Mouse (Mus musculus) midbrain, embryonic 11.5 days (tissue): ENCODE measurements around the gene Sgcd. TPM values are rescaled to one million over a fixed set of nuclear protein-coding genes. Genes with fewer than 3 reads are reported as not detected.

Experiments
- ATAC-seq: fragments of 200-750 bp; cut with Nextera tagmentation; 2 replicates; pipeline ENCODE4 v1.8.0; 2017; ENCODE audit warnings: moderate TSS enrichment, moderate library complexity; ENCODE audit not compliant: low FRiP score
- DNase-seq: peaks from one replicate; pipeline ENCODE4 v3.0.0; 2015; ENCODE audit warnings: low spot score; ENCODE audit errors: missing footprints
- H3K27ac ChIP-seq: fragments of 300-500 bp; sonication (generic); 2 replicates; pipeline ENCODE4 v1.5.1; 2014; ENCODE audit warnings: low read depth, low read length
- H3K27me3 ChIP-seq: fragments of 300-500 bp; sonication (generic); 2 replicates; pipeline ENCODE4 v1.6.1; 2014; ENCODE audit warnings: mild to moderate bottlenecking, low read length, moderate library complexity, mixed read lengths; ENCODE audit not compliant: control insufficient read depth, insufficient read depth
- H3K36me3 ChIP-seq: fragments of 300-500 bp; sonication (generic); 2 replicates; pipeline ENCODE4 v1.6.1; 2014; ENCODE audit warnings: mild to moderate bottlenecking, low read length, moderate library complexity, mixed read lengths; ENCODE audit not compliant: control insufficient read depth, insufficient read depth
- H3K4me1 ChIP-seq: fragments of 300-500 bp; sonication (generic); 2 replicates; pipeline ENCODE4 v1.6.1; 2014; ENCODE audit warnings: low read length; ENCODE audit not compliant: control insufficient read depth, insufficient read depth
- H3K4me2 ChIP-seq: fragments of 300-500 bp; sonication (generic); 2 replicates; pipeline ENCODE4 v1.6.1; 2014; ENCODE audit warnings: mild to moderate bottlenecking, moderate library complexity
- H3K4me3 ChIP-seq: fragments of 300-500 bp; sonication (generic); 2 replicates; pipeline ENCODE4 v1.5.1; 2014; ENCODE audit warnings: low read depth, low read length
- H3K9ac ChIP-seq: fragments of 300-500 bp; sonication (generic); 2 replicates; pipeline ENCODE4 v1.6.1; 2014; ENCODE audit warnings: low read length
- H3K9me3 ChIP-seq: fragments of 300-500 bp; sonication (generic); 2 replicates; pipeline ENCODE4 v1.6.1; 2016; ENCODE audit warnings: low read length; ENCODE audit not compliant: control insufficient read depth
- WGBS: fragments of 180-500 bp; shearing (Covaris S2); extraction: QIAGEN DNeasy Blood & Tissue Kit; methylation state at CpG from one replicate; pipeline ENCODE4 v1.1.7; 2014; 5-methylcytosine and 5-hydroxymethylcytosine counted together
- polyA plus RNA-seq: library from polyadenylated mRNA; unstranded; fragments of >200 nt; fragmentation: Nextera tagmentation; extraction: Ambion mirVana; gene quantifications from 2 replicates; pipeline ENCODE4 v1.2.1, GENCODE M21; 2014

Gene Sgcd
- polyA plus RNA-seq, 1 experiment from 2014 or later = 1.4 TPM

- H3K4me3 ChIP-seq = no peak overlapping the region
- no peak overlapping the region for H3K27ac ChIP-seq
- H3K9me3 ChIP-seq = no peaks in the 10 kb centered on the region
- 87% methylated on average over 5 of the region's 5 CpGs for WGBS
- no peak overlapping the region for H3K9ac ChIP-seq
- ATAC-seq = no peak
- no peaks in the 10 kb centered on the region for H3K4me1 ChIP-seq
- no peaks in the 10 kb centered on the region for H3K36me3 ChIP-seq
- H3K27me3 ChIP-seq = no peaks in the 10 kb centered on the region
- H3K4me2 ChIP-seq = no peak overlapping the region
- DNase-seq = no peak
Measured at GRCm38 (mm10) chr11:47032318-47032717, 956.5 kb downstream of the Sgcd start.

DNA sequence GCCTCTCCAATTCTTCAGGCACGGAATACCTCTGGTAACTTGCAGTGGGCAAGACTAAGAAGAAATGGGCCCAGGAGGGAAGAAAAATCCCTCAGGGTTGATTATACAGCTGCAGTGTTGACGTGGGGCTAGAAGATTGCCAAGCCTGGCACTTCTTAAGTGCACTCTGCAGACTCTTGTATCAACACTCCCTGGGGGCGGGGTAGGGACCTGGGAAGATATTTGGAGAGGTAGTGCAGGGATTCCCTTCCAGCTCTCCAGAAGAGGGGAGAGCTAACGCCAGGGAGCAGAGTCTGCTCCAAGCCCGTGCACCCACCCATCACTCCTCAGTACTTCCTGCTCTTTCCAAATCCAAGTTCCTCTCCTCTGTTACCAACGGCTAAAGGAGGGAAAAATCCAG is 967.9 kb downstream of the Sgcd start:
- ATAC-seq (no peak), DNase-seq (no peak)
- 63% methylated on average over 6 of the region's 6 CpGs for WGBS
- Histone ChIP-seq H3K9me3 (no peaks in the 10 kb centered on the region), H3K4me1 (no peaks in the 10 kb centered on the region), H3K4me2 (no peak overlapping the region), H3K9ac (no peak overlapping the region), H3K4me3 (no peak overlapping the region), H3K27me3 (no peaks in the 10 kb centered on the region), H3K27ac (no peak overlapping the region), H3K36me3 (no peaks in the 10 kb centered on the region)

GRCm38 (mm10) chr11:47018139-47018538 is 970.6 kb downstream of the Sgcd start:
- DNase-seq = no peak
- WGBS = 40% methylated on average over 2 of the region's 2 CpGs

DNA sequence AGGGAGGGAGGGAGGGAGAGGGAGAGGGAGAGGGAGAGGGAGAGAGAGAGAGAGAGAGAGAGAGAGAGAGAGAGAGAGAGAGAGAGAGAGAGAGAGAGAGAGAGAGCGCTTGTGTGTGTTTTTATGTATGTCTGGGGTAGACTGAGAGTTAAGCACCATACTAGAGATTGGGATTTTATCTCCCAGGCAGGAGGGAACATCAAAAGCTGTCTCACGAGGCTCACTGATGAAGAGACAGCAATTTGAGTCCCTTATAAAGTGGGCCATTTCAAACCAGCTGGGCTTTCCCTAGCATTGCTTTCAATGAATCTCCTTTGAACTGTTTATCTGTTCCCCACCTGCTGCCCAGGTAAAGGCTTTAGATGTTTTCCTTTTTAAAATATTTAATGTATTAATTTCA is 973.1 kb downstream of the Sgcd start:
- no peaks in the 10 kb centered on the region for H3K9me3 ChIP-seq
- H3K36me3 ChIP-seq = no peaks in the 10 kb centered on the region
- no peak overlapping the region for H3K27ac ChIP-seq
- H3K4me1 ChIP-seq = no peaks in the 10 kb centered on the region
- no peak overlapping the region for H3K4me2 ChIP-seq
- no peak overlapping the region for H3K9ac ChIP-seq
- DNase-seq (no peak), ATAC-seq (no peak)
- H3K27me3 ChIP-seq = no peaks in the 10 kb centered on the region
- 80% methylated on average over 2 of the region's 2 CpGs for WGBS
- H3K4me3 ChIP-seq = no peak overlapping the region

More at GRCm38 (mm10) chr11:47018139-47018538, 970.6 kb downstream of the Sgcd start:
- Histone ChIP-seq H3K9me3 (no peaks in the 10 kb centered on the region), H3K9ac (no peak overlapping the region), H3K27ac (no peak overlapping the region), H3K4me3 (no peak overlapping the region), H3K4me1 (no peaks in the 10 kb centered on the region), H3K36me3 (no peaks in the 10 kb centered on the region), H3K4me2 (no peak overlapping the region), H3K27me3 (no peaks in the 10 kb centered on the region)
- no peak for ATAC-seq

GRCm38 (mm10) chr11:47014278-47014677 is 974.5 kb downstream of the Sgcd start:
- Histone ChIP-seq H3K27ac (no peak overlapping the region), H3K36me3 (no peaks in the 10 kb centered on the region), H3K27me3 (no peaks in the 10 kb centered on the region), H3K9me3 (no peaks in the 10 kb centered on the region), H3K9ac (no peak overlapping the region), H3K4me2 (no peak overlapping the region), H3K4me3 (no peak overlapping the region), H3K4me1 (no peaks in the 10 kb centered on the region)
- no peak for DNase-seq
- no peak for ATAC-seq

- DNase-seq (no peak), ATAC-seq (no peak)
- Histone ChIP-seq H3K9ac (no peak overlapping the region), H3K27me3 (no peaks in the 10 kb centered on the region), H3K36me3 (no peaks in the 10 kb centered on the region), H3K4me2 (no peak overlapping the region), H3K4me3 (no peak overlapping the region), H3K9me3 (no peaks in the 10 kb centered on the region), H3K27ac (no peak overlapping the region), H3K4me1 (no peaks in the 10 kb centered on the region)
Measured at GRCm38 (mm10) chr11:47010166-47010565, 978.6 kb downstream of the Sgcd start.

- ATAC-seq = no peak
Measured at GRCm38 (mm10) chr11:47005301-47005875, 983.4 kb downstream of the Sgcd start.

DNA sequence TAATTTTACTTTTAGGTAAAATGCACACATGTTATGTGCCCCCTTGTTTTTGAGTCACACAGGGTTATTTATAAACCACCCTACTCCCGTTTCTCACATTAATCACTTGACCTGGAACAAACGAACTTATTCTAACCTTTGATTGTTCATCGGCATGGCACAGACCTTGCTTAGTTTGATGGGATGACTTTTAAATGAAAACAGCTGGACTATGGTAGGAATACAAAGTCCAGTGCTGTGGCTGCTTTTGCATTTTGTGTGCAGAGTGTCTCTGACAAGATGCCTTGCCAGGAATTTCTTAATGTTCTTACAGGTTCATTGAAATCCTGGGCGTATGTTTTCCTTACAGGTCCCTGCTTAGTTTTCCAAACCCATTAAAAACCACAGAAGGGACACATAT is 1049.5 kb downstream of the Sgcd start:
- Histone ChIP-seq H3K27ac (no peak overlapping the region), H3K4me3 (no peak overlapping the region), H3K27me3 (no peaks in the 10 kb centered on the region), H3K36me3 (no peaks in the 10 kb centered on the region), H3K9ac (no peak overlapping the region), H3K4me1 (0 out of 2 replicates have a peak, but pooled peaks cover 2% of the 10 kb centered on the region), H3K9me3 (no peaks in the 10 kb centered on the region), H3K4me2 (no peak overlapping the region)
- no peak for DNase-seq
- 58% methylated on average over 4 of the region's 4 CpGs for WGBS
- ATAC-seq = no peak

More at GRCm38 (mm10) chr11:47005301-47005875, 983.4 kb downstream of the Sgcd start:
- WGBS = 71% methylated on average over 1 of the region's 1 CpGs
- H3K27me3 ChIP-seq = no peaks in the 10 kb centered on the region
- no peak for DNase-seq
- H3K4me2 ChIP-seq = no peak overlapping the region
- no peak overlapping the region for H3K9ac ChIP-seq
- no peaks in the 10 kb centered on the region for H3K9me3 ChIP-seq
- no peak overlapping the region for H3K4me3 ChIP-seq
- H3K4me1 ChIP-seq = no peaks in the 10 kb centered on the region
- no peaks in the 10 kb centered on the region for H3K36me3 ChIP-seq
- H3K27ac ChIP-seq = no peak overlapping the region

GRCm38 (mm10) chr11:46924946-46925345 is 1063.8 kb downstream of the Sgcd start:
- Histone ChIP-seq H3K4me1 (no peaks in the 10 kb centered on the region), H3K9ac (no peak overlapping the region), H3K27me3 (no peaks in the 10 kb centered on the region), H3K4me2 (no peak overlapping the region), H3K36me3 (no peaks in the 10 kb centered on the region), H3K9me3 (no peaks in the 10 kb centered on the region), H3K27ac (no peak overlapping the region), H3K4me3 (no peak overlapping the region)
- WGBS = 81% methylated on average over 1 of the region's 1 CpGs
- DNase-seq (no peak), ATAC-seq (no peak)
